Mouse (Mus musculus) spleen, postnatal 14 days (tissue): ENCODE results near the gene Kirrel.
"Not testable (repeated sequence)": the region's sequence is repeated elsewhere in the genome, so short reads cannot be mapped to it uniquely, and the experiment has no call there.

Experiments used
- DNase-seq, 2 experiments: peaks; one replicate each; pipeline ENCODE4 v3.0.0; 2021 to 2022; ENCODE audit warnings: low spot score in 2 of 2

The Kirrel gene

GRCm38 (mm10) chr3:87134951-87135350 lies 39.6 kb downstream of the Kirrel start:
- no peak for DNase-seq

GRCm38 (mm10) chr3:87131694-87132347 lies 42.7 kb downstream of the Kirrel start:
- no peak for DNase-seq

- no peak for DNase-seq
Observed at GRCm38 (mm10) chr3:87130933-87131332, 43.6 kb downstream of the Kirrel start.

GRCm38 (mm10) chr3:87123795-87124194 lies 50.8 kb downstream of the Kirrel start:
- DNase-seq, result no peak

- no peak for DNase-seq
Observed at GRCm38 (mm10) chr3:87118214-87118613, 56.3 kb downstream of the Kirrel start.

GRCm38 (mm10) chr3:87117632-87118031 lies 56.9 kb downstream of the Kirrel start:
- no peak for DNase-seq

- DNase-seq, result no peak
Observed at GRCm38 (mm10) chr3:87115726-87116540, 58.6 kb downstream of the Kirrel start.

- DNase-seq, result no peak
Observed at GRCm38 (mm10) chr3:87115271-87115670, 59.3 kb downstream of the Kirrel start.

- DNase-seq, result no peak
Observed at GRCm38 (mm10) chr3:87114801-87115200, 59.7 kb downstream of the Kirrel start.

GRCm38 (mm10) chr3:87113881-87114280 lies 60.7 kb downstream of the Kirrel start:
- DNase-seq, result not testable (repeated sequence)

GRCm38 (mm10) chr3:87112264-87112663 lies 62.3 kb downstream of the Kirrel start:
- no peak for DNase-seq

GRCm38 (mm10) chr3:87104856-87105255 lies 69.7 kb downstream of the Kirrel start:
- no peak for DNase-seq

GRCm38 (mm10) chr3:87102346-87102745 lies 72.2 kb downstream of the Kirrel start:
- no peak for DNase-seq

GRCm38 (mm10) chr3:87100911-87101310 lies 73.6 kb downstream of the Kirrel start:
- no peak for DNase-seq

- no peak for DNase-seq
Observed at GRCm38 (mm10) chr3:87097969-87098946, 76.3 kb downstream of the Kirrel start.

GRCm38 (mm10) chr3:87097205-87097604 lies 77.3 kb downstream of the Kirrel start:
- DNase-seq, result no peak

- no peak for DNase-seq
Observed at GRCm38 (mm10) chr3:87093718-87094117, 80.8 kb downstream of the Kirrel start.

- DNase-seq, result peak in 1 of 2 experiments; percentile 36
Observed at GRCm38 (mm10) chr3:87089694-87090565, 84.6 kb downstream of the Kirrel start.

GRCm38 (mm10) chr3:87087146-87087545 lies 87.4 kb downstream of the Kirrel start:
- DNase-seq, result no peak

- DNase-seq, result peak in 1 of 2 experiments; percentile 34
Observed at GRCm38 (mm10) chr3:87082235-87082634, 92.3 kb downstream of the Kirrel start.

- no peak for DNase-seq
Observed at GRCm38 (mm10) chr3:87079751-87080150, 94.8 kb downstream of the Kirrel start.
